Mouse (Mus musculus) frontal cortex, adult 2 months (tissue): ENCODE measurements around the gene Chd6. TPM values are rescaled to one million over a fixed set of nuclear protein-coding genes. Genes with fewer than 3 reads are reported as not detected.

Source experiments
- DNase-seq, 2 experiments: peaks; one replicate each; pipeline ENCODE4 v3.0.0; 2022; ENCODE audit warnings: low spot score in 1 of 2; ENCODE audit errors: extremely low spot score in 1 of 2
- polyA plus RNA-seq: library from polyadenylated mRNA; depleted of rRNA; stranded (reverse); fragments of >200 nt; gene quantifications from 2 replicates; pipeline ENCODE4 v1.2.3, GENCODE M21; 2012; rRNA removed

Chd6 gene
- 26.6 and 30.4 TPM in 2 replicates for polyA plus RNA-seq

- peak; percentile 99 for DNase-seq
Measured at GRCm38 (mm10) chr2:161108933-161109371, at the start of gene Chd6. TSS of gene Chd6 (minus strand) at chr2:161109075.

- DNase-seq: no peak
Measured at GRCm38 (mm10) chr2:161150004-161150842, 41.3 kb upstream of the Chd6 start.

GRCm38 (mm10) chr2:161148428-161149020 lies 39.6 kb upstream of the Chd6 start:
- no peak for DNase-seq

GRCm38 (mm10) chr2:161147656-161148427 lies 39.0 kb upstream of the Chd6 start:
- peak; percentile 22 to 39 for DNase-seq

GRCm38 (mm10) chr2:161144799-161145198 lies 35.9 kb upstream of the Chd6 start:
- DNase-seq: no peak

GRCm38 (mm10) chr2:161138672-161139536 lies 30.0 kb upstream of the Chd6 start:
- peak; percentile 28 to 67 for DNase-seq

GRCm38 (mm10) chr2:161136999-161137398 lies 28.1 kb upstream of the Chd6 start:
- DNase-seq: no peak

- DNase-seq: peak in 1 of 2 experiments; percentile 70
Measured at GRCm38 (mm10) chr2:161128367-161129111, 19.7 kb upstream of the Chd6 start.

- no peak for DNase-seq
Measured at GRCm38 (mm10) chr2:161112011-161112410, 3.1 kb upstream of the Chd6 start.

GRCm38 (mm10) chr2:161109398-161109821 lies 535 bp upstream of the Chd6 start:
- DNase-seq: peak; percentile 33 to 67

GRCm38 (mm10) chr2:161108085-161108927 lies 569 bp downstream of the Chd6 start:
- peak in 1 of 2 experiments; percentile 45 for DNase-seq

GRCm38 (mm10) chr2:161107236-161107635 lies 1.6 kb downstream of the Chd6 start:
- no peak for DNase-seq

- DNase-seq: no peak
Measured at GRCm38 (mm10) chr2:161103769-161104168, 5.1 kb downstream of the Chd6 start.

GRCm38 (mm10) chr2:161102102-161102501 lies 6.8 kb downstream of the Chd6 start:
- DNase-seq: no peak

GRCm38 (mm10) chr2:161097746-161098145 lies 11.1 kb downstream of the Chd6 start:
- no peak for DNase-seq

GRCm38 (mm10) chr2:161090746-161091405 lies 18.0 kb downstream of the Chd6 start:
- no peak for DNase-seq

- peak in 1 of 2 experiments; percentile 72 for DNase-seq
Measured at GRCm38 (mm10) chr2:161090200-161090599, 18.7 kb downstream of the Chd6 start.

GRCm38 (mm10) chr2:161078590-161078989 lies 30.3 kb downstream of the Chd6 start:
- no peak for DNase-seq
